Mouse (Mus musculus): ENCODE results near the gene Abcc3. TPM values are rescaled to one million over a fixed set of nuclear protein-coding genes. Genes with fewer than 3 reads are reported as not detected.

Abcc3 gene
- polyA plus RNA-seq, 1 experiment from 2014 or later = 8.7 TPM

GRCm38 (mm10) chr11:94323271-94323925, 69.4 kb downstream of the Abcc3 start:
- H3K9ac ChIP-seq (replicated peaks; ENCODE audit: low read depth) = no peak overlapping the region
- no peak overlapping the region for H3K4me2 ChIP-seq (replicated peaks; ENCODE audit: low read depth, low read length)
- H3K4me3 ChIP-seq (ENCODE audit: low read depth, low read length) = no peak overlapping the region
- DNase-seq (ENCODE audit: low spot score) (no peak), ATAC-seq (no peak)
- no peak overlapping the region for H3K27ac ChIP-seq (ENCODE audit: low read length)
- no peaks in the 10 kb centered on the region for H3K27me3 ChIP-seq (replicated peaks; ENCODE audit: insufficient read depth, low read length)
- no peak for TF ChIP-seq CTCF (IDR thresholded peaks at IDR 0.05)
- TF ChIP-seq EP300 (IDR thresholded peaks at IDR 0.05) = no peak
- no peaks in the 10 kb centered on the region for H3K9me3 ChIP-seq (ENCODE audit: low read length)
- 82% methylated on average over 5 of the region's 5 CpGs for WGBS
- no peaks in the 10 kb centered on the region for H3K36me3 ChIP-seq (ENCODE audit: insufficient read depth, low read length)
- H3K4me1 ChIP-seq (ENCODE audit: insufficient read depth, low read depth, low read length) = peaks cover under 1% of the 10 kb centered on the region; the same call in 1 of the 2 replicates

GRCm38 (mm10) chr11:94322636-94323035, 70.2 kb downstream of the Abcc3 start:
- DNase-seq (ENCODE audit: low spot score) (no peak), ATAC-seq (no peak)
- no peaks in the 10 kb centered on the region for H3K4me1 ChIP-seq (ENCODE audit: insufficient read depth, low read depth, low read length)
- H3K9me3 ChIP-seq (ENCODE audit: low read length) = no peaks in the 10 kb centered on the region
- peak overlapping the region; percentile 94; the same call in 1 of the 2 replicates for H3K9ac ChIP-seq (replicated peaks; ENCODE audit: low read depth)
- H3K4me3 ChIP-seq (ENCODE audit: low read depth, low read length) = peak overlapping the region; percentile 99; the same call in 1 of the 2 replicates
- no peaks in the 10 kb centered on the region for H3K27me3 ChIP-seq (replicated peaks; ENCODE audit: insufficient read depth, low read length)
- peak overlapping the region; percentile 99 for H3K27ac ChIP-seq (ENCODE audit: low read length)
- H3K4me2 ChIP-seq (replicated peaks; ENCODE audit: low read depth, low read length) = peak overlapping the region; percentile 79
- 30% methylated on average over 5 of the region's 5 CpGs for WGBS
- H3K36me3 ChIP-seq (ENCODE audit: insufficient read depth, low read length) = no peaks in the 10 kb centered on the region
- TF ChIP-seq CTCF (IDR thresholded peaks at IDR 0.05) (no peak), EP300 (IDR thresholded peaks at IDR 0.05) (no peak)

- H3K27ac ChIP-seq (ENCODE audit: low read length) = peak within 1 kb of the TSS; percentile 99
- H3K4me2 ChIP-seq (replicated peaks; ENCODE audit: low read depth, low read length) = peak within 1 kb of the TSS; percentile 79
- peak; percentile 97 for DNase-seq (ENCODE audit: low spot score)
- ATAC-seq = peak; percentile 97
- under 1% methylated on average over 35 of the region's 36 CpGs for WGBS
- H3K36me3 ChIP-seq (ENCODE audit: insufficient read depth, low read length) = no peaks in the 10 kb centered on the region
- peak within 1 kb of the TSS; percentile 99 for H3K4me3 ChIP-seq (ENCODE audit: low read depth, low read length)
- peak within 1 kb of the TSS; percentile 94 for H3K9ac ChIP-seq (replicated peaks; ENCODE audit: low read depth)
- peaks cover 2% of the 10 kb centered on the region; the same call in 1 of the 2 replicates for H3K4me1 ChIP-seq (ENCODE audit: insufficient read depth, low read depth, low read length)
- no peaks in the 10 kb centered on the region for H3K9me3 ChIP-seq (ENCODE audit: low read length)
- TF ChIP-seq CTCF (IDR thresholded peaks at IDR 0.05) (no peak), EP300 (IDR thresholded peaks at IDR 0.05) (no peak)
- no peaks in the 10 kb centered on the region for H3K27me3 ChIP-seq (replicated peaks; ENCODE audit: insufficient read depth, low read length)
These were observed 70.8 kb downstream of the Abcc3 start, which contains the start of gene Luc7l3 for GRCm38 (mm10) chr11:94321931-94322400. TSS of gene Luc7l3 (minus strand) at chr11:94321988.

DNA sequence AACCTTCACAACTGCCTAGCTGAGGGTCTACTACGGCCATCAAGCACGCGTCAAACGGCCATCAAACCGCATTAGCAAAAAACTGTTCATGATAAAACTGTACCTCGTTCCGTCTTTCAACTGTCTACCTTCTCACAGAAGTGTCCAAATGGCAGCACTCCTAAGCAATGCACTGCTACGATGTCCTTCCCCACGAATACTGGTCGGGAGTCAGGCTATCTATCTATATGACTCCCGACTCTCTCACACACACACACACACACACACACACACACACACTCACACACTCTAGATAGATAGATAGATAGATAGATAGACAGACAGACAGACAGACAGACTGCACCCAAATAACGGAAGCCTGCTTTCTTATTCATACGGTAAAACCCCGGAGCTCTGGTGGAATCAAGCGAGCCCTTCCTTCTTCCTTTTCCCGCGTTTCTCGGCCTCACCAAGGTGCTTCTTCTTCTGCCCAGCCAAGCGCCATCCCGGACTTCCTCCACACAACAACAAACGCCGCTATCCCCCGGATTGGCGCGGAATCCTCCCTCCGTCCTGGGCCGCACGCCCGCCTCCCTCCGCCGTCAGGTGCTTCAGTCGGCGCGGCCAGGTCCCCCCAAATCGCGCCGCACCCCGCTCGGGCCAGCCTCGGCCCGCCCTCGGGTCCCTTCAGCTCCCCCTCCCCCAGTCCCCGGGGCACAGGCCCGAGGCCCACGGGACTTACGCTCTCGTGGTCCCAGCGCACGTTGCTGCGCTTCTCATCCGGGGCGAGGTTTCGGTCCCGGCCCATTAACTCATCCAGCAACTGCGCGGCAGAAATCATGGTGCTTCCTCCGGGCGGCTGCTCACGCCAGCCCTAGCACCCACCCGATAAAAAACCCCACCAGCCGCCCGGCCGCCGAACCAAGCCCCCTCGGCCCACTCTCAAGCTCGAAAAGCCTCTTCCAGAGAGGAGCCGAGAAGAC, 71.5 kb downstream of the Abcc3 start:
- Histone ChIP-seq H3K36me3 (ENCODE audit: insufficient read depth, low read length) (no peaks in the 10 kb centered on the region), H3K9me3 (ENCODE audit: low read length) (no peaks in the 10 kb centered on the region), H3K4me2 (replicated peaks; ENCODE audit: low read depth, low read length) (peak overlapping the region; percentile 79), H3K4me3 (ENCODE audit: low read depth, low read length) (peak overlapping the region; percentile 99), H3K27me3 (replicated peaks; ENCODE audit: insufficient read depth, low read length) (no peaks in the 10 kb centered on the region), H3K9ac (replicated peaks; ENCODE audit: low read depth) (peak overlapping the region; percentile 94), H3K4me1 (ENCODE audit: insufficient read depth, low read depth, low read length) (peaks cover 7% of the 10 kb centered on the region; the same call in 1 of the 2 replicates), H3K27ac (ENCODE audit: low read length) (peak overlapping the region; percentile 99)
- DNase-seq (ENCODE audit: low spot score) = peak; percentile 69
- no peak for TF ChIP-seq EP300 (IDR thresholded peaks at IDR 0.05)
- no peak for TF ChIP-seq CTCF (IDR thresholded peaks at IDR 0.05)
- WGBS = under 1% methylated on average over 64 of the region's 67 CpGs
- peak; percentile 79 for ATAC-seq

DNA sequence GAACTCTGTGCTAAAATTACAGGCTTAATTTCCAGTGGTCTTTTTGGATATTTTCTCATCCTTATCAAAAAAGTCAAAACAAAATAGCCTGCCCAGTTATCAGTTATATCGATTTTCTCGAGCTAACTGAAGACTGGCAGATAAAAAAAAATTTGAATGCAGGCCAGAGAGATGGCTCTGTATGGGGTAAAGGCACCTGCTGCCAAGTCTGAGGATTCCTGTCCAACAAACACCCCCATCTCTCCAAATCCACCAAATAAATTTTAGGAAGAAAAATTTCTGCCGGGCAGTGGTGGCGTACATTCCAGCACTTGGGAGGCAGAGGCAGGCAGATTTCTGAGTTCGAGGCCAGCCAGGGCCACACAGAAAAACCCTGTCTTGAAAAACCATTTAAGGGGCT, 74.7 kb downstream of the Abcc3 start:
- DNase-seq (ENCODE audit: low spot score) (no peak), ATAC-seq (no peak)
- Histone ChIP-seq H3K27ac (ENCODE audit: low read length) (no peak overlapping the region), H3K36me3 (ENCODE audit: insufficient read depth, low read length) (no peaks in the 10 kb centered on the region), H3K4me2 (replicated peaks; ENCODE audit: low read depth, low read length) (no peak overlapping the region), H3K4me1 (ENCODE audit: insufficient read depth, low read depth, low read length) (peaks cover 23% of the 10 kb centered on the region; the same call in 1 of the 2 replicates), H3K9me3 (ENCODE audit: low read length) (no peaks in the 10 kb centered on the region), H3K9ac (replicated peaks; ENCODE audit: low read depth) (no peak overlapping the region), H3K27me3 (replicated peaks; ENCODE audit: insufficient read depth, low read length) (no peaks in the 10 kb centered on the region), H3K4me3 (ENCODE audit: low read depth, low read length) (no peak overlapping the region)
- no peak for TF ChIP-seq CTCF (IDR thresholded peaks at IDR 0.05)
- no peak for TF ChIP-seq EP300 (IDR thresholded peaks at IDR 0.05)
- WGBS = 66% methylated on average over 5 of the region's 5 CpGs

DNA sequence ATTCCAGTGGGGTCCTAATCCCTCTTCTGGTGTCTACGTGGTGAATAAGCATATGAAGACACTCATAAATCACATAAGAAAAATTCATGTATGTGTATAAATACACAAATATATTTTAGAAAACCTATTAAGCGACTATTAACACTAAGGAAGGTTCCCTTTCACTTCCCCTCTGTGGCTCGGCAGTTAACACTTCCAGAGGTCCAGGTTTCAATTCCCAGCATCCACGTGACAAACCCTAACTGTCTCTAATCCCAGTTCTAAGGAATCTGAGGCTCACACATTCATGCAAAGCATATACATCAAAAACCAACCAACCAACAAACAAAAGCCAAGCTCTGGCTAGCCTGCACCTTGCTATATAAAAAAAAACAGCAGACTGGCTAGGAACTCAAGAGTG, 75.3 kb downstream of the Abcc3 start:
- H3K4me1 ChIP-seq (ENCODE audit: insufficient read depth, low read depth, low read length) = peaks cover 23% of the 10 kb centered on the region; the same call in 1 of the 2 replicates
- no peak for ATAC-seq
- 0 out of 2 replicates have a peak overlapping the region, but pooled peaks have one; percentile 7 for H3K27ac ChIP-seq (ENCODE audit: low read length)
- no peak overlapping the region for H3K9ac ChIP-seq (replicated peaks; ENCODE audit: low read depth)
- no peaks in the 10 kb centered on the region for H3K9me3 ChIP-seq (ENCODE audit: low read length)
- no peaks in the 10 kb centered on the region for H3K27me3 ChIP-seq (replicated peaks; ENCODE audit: insufficient read depth, low read length)
- WGBS = 40% methylated on average over 4 of the region's 4 CpGs
- TF ChIP-seq CTCF (IDR thresholded peaks at IDR 0.05) = no peak
- no peak for TF ChIP-seq EP300 (IDR thresholded peaks at IDR 0.05)
- DNase-seq (ENCODE audit: low spot score) = no peak
- no peak overlapping the region for H3K4me3 ChIP-seq (ENCODE audit: low read depth, low read length)
- no peaks in the 10 kb centered on the region for H3K36me3 ChIP-seq (ENCODE audit: insufficient read depth, low read length)
- H3K4me2 ChIP-seq (replicated peaks; ENCODE audit: low read depth, low read length) = 0 out of 2 replicates have a peak overlapping the region, but pooled peaks have one; percentile 9
